Mouse (Mus musculus) testis, adult 2 months (tissue): ENCODE results near the gene Rnf145.

Experiments
- CTCF ChIP-seq: fragments of 200-500 bp; IDR thresholded peaks from 2 replicates; pipeline ENCODE4 v1.5.1; 2012; ENCODE audit warnings: low read depth, mild to moderate bottlenecking, inconsistent platforms, low read length, moderate library complexity; ENCODE audit not compliant: control insufficient read depth, insufficient read depth, insufficient replicate concordance
- POLR2A ChIP-seq: fragments of 200-500 bp; IDR thresholded peaks from 2 replicates; pipeline ENCODE4 v1.6.1; 2012; ENCODE audit warnings: low read depth, mild to moderate bottlenecking, inconsistent platforms, low read length, moderate library complexity; ENCODE audit not compliant: control insufficient read depth

- TF ChIP-seq CTCF (no peak), POLR2A (no peak)
Measured at GRCm38 (mm10) chr11:44543996-44544395, 25.2 kb downstream of the Rnf145 start.
